Mouse (Mus musculus) MEL (cell line): Measurements from ENCODE around the gene Thap3. TPM values are rescaled to one million over a fixed set of nuclear protein-coding genes. Genes with fewer than 3 reads are reported as not detected.

Source experiments
- DNase-seq: peaks from one replicate; pipeline ENCODE4 v3.0.0; 2011; ENCODE audit warnings: low read depth, low spot score
- H3K27ac ChIP-seq: 2 replicates; pipeline ENCODE4 v1.5.1; 2012; ENCODE audit warnings: low read depth, mild to moderate bottlenecking, control low read depth, low read length, moderate library complexity; ENCODE audit not compliant: control insufficient read depth
- H3K27me3 ChIP-seq, 2 experiments: fragments of 150-350 bp in 1 of 2; sonication (generic) in 1 of 2; 2 replicates each; pipeline ENCODE4 v1.6.1; 2012; ENCODE audit warnings: low read length in 2 of 2, mild to moderate bottlenecking in 2 of 2, improper control_type of control experiment in 1 of 2, moderate library complexity in 1 of 2; ENCODE audit not compliant: insufficient read depth in 2 of 2, control insufficient read depth in 1 of 2
- H3K36me3 ChIP-seq, 2 experiments: 2 replicates each; pipeline ENCODE4 v1.6.1; 2012 to 2014; ENCODE audit warnings: low read length in 2 of 2, improper control_type of control experiment in 1 of 2, inconsistent platforms in 1 of 2, mild to moderate bottlenecking in 1 of 2; ENCODE audit not compliant: insufficient read depth in 2 of 2, control insufficient read depth in 1 of 2
- H3K4me1 ChIP-seq, 2 experiments: fragments of 150-350 bp in 1 of 2; sonication (generic) in 1 of 2; 2 replicates each; pipeline ENCODE4 v1.6.1; 2012; ENCODE audit warnings: low read length in 2 of 2, improper control_type of control experiment in 1 of 2, mild to moderate bottlenecking in 1 of 2; ENCODE audit not compliant: insufficient read depth in 2 of 2, control insufficient read depth in 1 of 2
- H3K4me3 ChIP-seq, 2 experiments: fragments of 150-350 bp in 1 of 2; sonication (generic) in 1 of 2; 2 replicates each; pipeline ENCODE4 v1.5.1; 2012; ENCODE audit warnings: low read depth in 2 of 2, low read length in 2 of 2, mild to moderate bottlenecking in 2 of 2, moderate library complexity in 2 of 2, control low read depth in 1 of 2, improper control_type of control experiment in 1 of 2; ENCODE audit not compliant: control insufficient read depth in 1 of 2, insufficient read depth in 1 of 2
- H3K79me2 ChIP-seq: 2 replicates; pipeline ENCODE4 v1.6.1; 2012; ENCODE audit warnings: mild to moderate bottlenecking, low read length, moderate library complexity; ENCODE audit not compliant: control insufficient read depth, poor library complexity, insufficient read depth
- H3K9ac ChIP-seq: 2 replicates; pipeline ENCODE4 v1.6.1; 2012; ENCODE audit warnings: low read depth, mild to moderate bottlenecking, control low read depth, low read length, moderate library complexity; ENCODE audit not compliant: control insufficient read depth, poor library complexity, severe bottlenecking
- H3K9me3 ChIP-seq: fragments of 150-350 bp; sonication (generic); replicated peaks from 2 replicates; pipeline ENCODE4 v1.6.1; 2012; ENCODE audit warnings: mild to moderate bottlenecking, low read length, improper control_type of control experiment, moderate library complexity; ENCODE audit not compliant: insufficient read depth
- CHD1 ChIP-seq: IDR thresholded peaks from 2 replicates; pipeline ENCODE4 v1.6.1; 2012; ENCODE audit warnings: low read depth, mild to moderate bottlenecking, inconsistent platforms, low read length, improper control_type of control experiment
- CHD2 ChIP-seq: IDR thresholded peaks from 2 replicates; pipeline ENCODE4 v1.6.1; 2011; ENCODE audit warnings: low read length, improper control_type of control experiment
- CTCF ChIP-seq, 3 experiments: IDR thresholded peaks in 2 of 3; conservative IDR thresholded peaks in 1 of 3; 2 replicates each; pipeline ENCODE4 v1.5.1; 2011 to 2012; ENCODE audit warnings: low read length in 3 of 3, low read depth in 2 of 3, mild to moderate bottlenecking in 2 of 3, improper control_type of control experiment in 1 of 3, inconsistent platforms in 1 of 3, mixed read lengths in 1 of 3, moderate library complexity in 1 of 3; ENCODE audit not compliant: control insufficient read depth in 1 of 3, insufficient read depth in 1 of 3, poor library complexity in 1 of 3, severe bottlenecking in 1 of 3
- E2F4 ChIP-seq: IDR thresholded peaks from 2 replicates; pipeline ENCODE4 v1.6.1; 2011; ENCODE audit warnings: low read depth, low read length, improper control_type of control experiment, borderline replicate concordance
- EP300 ChIP-seq, 2 experiments: IDR thresholded peaks; 2 replicates each; pipeline ENCODE4 v1.6.1; 2011; ENCODE audit warnings: improper control_type of control experiment in 2 of 2, low read length in 2 of 2, low read depth in 1 of 2, mild to moderate bottlenecking in 1 of 2
- ETS1 ChIP-seq: IDR thresholded peaks from 2 replicates; pipeline ENCODE4 v1.6.1; 2012; ENCODE audit warnings: low read depth, mild to moderate bottlenecking, inconsistent platforms, low read length, improper control_type of control experiment, moderate library complexity
- GATA1 ChIP-seq: IDR thresholded peaks from 2 replicates; pipeline ENCODE4 v1.6.1; 2011; ENCODE audit warnings: low read depth, low read length, improper control_type of control experiment
- HCFC1 ChIP-seq: IDR thresholded peaks from 2 replicates; pipeline ENCODE4 v1.6.1; 2012; ENCODE audit warnings: low read depth, mild to moderate bottlenecking, inconsistent platforms, low read length, improper control_type of control experiment, moderate library complexity
- MAX ChIP-seq: IDR thresholded peaks from 2 replicates; pipeline ENCODE4 v1.6.1; 2011; ENCODE audit warnings: low read length, improper control_type of control experiment
- MEF2A ChIP-seq: IDR thresholded peaks from 2 replicates; pipeline ENCODE4 v1.6.1; 2014; ENCODE audit warnings: low read depth, mild to moderate bottlenecking, inconsistent platforms, low read length, improper control_type of control experiment; ENCODE audit not compliant: poor library complexity, insufficient replicate concordance, severe bottlenecking; ENCODE audit errors: extremely low read depth
- MXI1 ChIP-seq: IDR thresholded peaks from 2 replicates; pipeline ENCODE4 v1.6.1; 2011; ENCODE audit warnings: mild to moderate bottlenecking, low read depth, low read length, improper control_type of control experiment
- MYC ChIP-seq: IDR thresholded peaks from 2 replicates; pipeline ENCODE4 v1.6.1; 2011; ENCODE audit warnings: low read depth, mild to moderate bottlenecking, low read length, improper control_type of control experiment, moderate library complexity
- NELFE ChIP-seq: IDR thresholded peaks from 2 replicates; pipeline ENCODE4 v1.6.1; 2011; ENCODE audit warnings: low read depth, low read length, improper control_type of control experiment
- NRF1 ChIP-seq: IDR thresholded peaks from 2 replicates; pipeline ENCODE4 v1.6.1; 2014; ENCODE audit warnings: low read depth, mild to moderate bottlenecking, inconsistent platforms, low read length, improper control_type of control experiment, moderate library complexity; ENCODE audit not compliant: poor library complexity, insufficient read depth, severe bottlenecking
- POLR2AphosphoS2 ChIP-seq: IDR thresholded peaks from 2 replicates; pipeline ENCODE4 v1.6.1; 2011; ENCODE audit warnings: low read length, improper control_type of control experiment
- POLR2AphosphoS5 ChIP-seq: IDR thresholded peaks from 2 replicates; pipeline ENCODE4 v1.6.1; 2012; ENCODE audit warnings: low read depth, borderline replicate concordance, mild to moderate bottlenecking, inconsistent platforms, low read length, moderate library complexity, mixed read lengths
- RAD21 ChIP-seq: IDR thresholded peaks from 2 replicates; pipeline ENCODE4 v1.6.1; 2011; ENCODE audit warnings: mild to moderate bottlenecking, low read depth, low read length, improper control_type of control experiment
- RCOR1 ChIP-seq: IDR thresholded peaks from 2 replicates; pipeline ENCODE4 v1.6.1; 2012; ENCODE audit warnings: low read depth, mild to moderate bottlenecking, inconsistent platforms, low read length, improper control_type of control experiment
- SMC3 ChIP-seq: IDR thresholded peaks from 2 replicates; pipeline ENCODE4 v1.6.1; 2011; ENCODE audit warnings: low read depth, low read length, improper control_type of control experiment
- TAL1 ChIP-seq: IDR thresholded peaks from 2 replicates; pipeline ENCODE4 v1.6.1; 2012; ENCODE audit warnings: mild to moderate bottlenecking, inconsistent platforms, low read length, moderate library complexity, mixed read lengths
- TBP ChIP-seq: IDR thresholded peaks from 2 replicates; pipeline ENCODE4 v1.8.0; 2011; ENCODE audit warnings: low read depth, low read length, improper control_type of control experiment
- TCF12 ChIP-seq: IDR thresholded peaks from 2 replicates; pipeline ENCODE4 v1.6.1; 2014; ENCODE audit warnings: low read depth, mild to moderate bottlenecking, inconsistent platforms, low read length, improper control_type of control experiment, moderate library complexity
- UBTF ChIP-seq: IDR thresholded peaks from 2 replicates; pipeline ENCODE4 v1.6.1; 2012; ENCODE audit warnings: low read depth, mild to moderate bottlenecking, inconsistent platforms, low read length, improper control_type of control experiment, moderate library complexity, borderline replicate concordance; ENCODE audit not compliant: insufficient read depth
- USF1 ChIP-seq: IDR thresholded peaks from 2 replicates; pipeline ENCODE4 v1.6.1; 2014; ENCODE audit warnings: low read depth, mild to moderate bottlenecking, inconsistent platforms, low read length, improper control_type of control experiment, moderate library complexity
- ZC3H11A ChIP-seq: IDR thresholded peaks from 2 replicates; pipeline ENCODE4 v1.6.1; 2012; ENCODE audit warnings: low read depth, mild to moderate bottlenecking, inconsistent platforms, low read length, improper control_type of control experiment
- polyA plus RNA-seq, 2 experiments: library from polyadenylated mRNA; stranded (reverse) in 1 of 2; unstranded in 1 of 2; fragments of >175 nt in 1 of 2; fragments of >200 nt in 1 of 2; gene quantifications; 2 replicates each; pipeline versions ENCODE4 v1.2.1 to v1.2.4; 2012; ENCODE audit warnings: low replicate concordance in 2 of 2, low read depth in 1 of 2; ENCODE audit not compliant: insufficient read length in 2 of 2, insufficient read depth in 1 of 2, missing spikeins in 1 of 2
- total RNA-seq: library from RNA; depleted of rRNA; stranded (reverse); fragments of 300-350 nt; gene quantifications from 2 replicates; pipeline ENCODE4 v1.2.3, GENCODE M21; 2012

The Thap3 gene
- total and polyA plus RNA-seq, 3 experiments, result 13.7 to 17.2 TPM; not detected in 1

DNA sequence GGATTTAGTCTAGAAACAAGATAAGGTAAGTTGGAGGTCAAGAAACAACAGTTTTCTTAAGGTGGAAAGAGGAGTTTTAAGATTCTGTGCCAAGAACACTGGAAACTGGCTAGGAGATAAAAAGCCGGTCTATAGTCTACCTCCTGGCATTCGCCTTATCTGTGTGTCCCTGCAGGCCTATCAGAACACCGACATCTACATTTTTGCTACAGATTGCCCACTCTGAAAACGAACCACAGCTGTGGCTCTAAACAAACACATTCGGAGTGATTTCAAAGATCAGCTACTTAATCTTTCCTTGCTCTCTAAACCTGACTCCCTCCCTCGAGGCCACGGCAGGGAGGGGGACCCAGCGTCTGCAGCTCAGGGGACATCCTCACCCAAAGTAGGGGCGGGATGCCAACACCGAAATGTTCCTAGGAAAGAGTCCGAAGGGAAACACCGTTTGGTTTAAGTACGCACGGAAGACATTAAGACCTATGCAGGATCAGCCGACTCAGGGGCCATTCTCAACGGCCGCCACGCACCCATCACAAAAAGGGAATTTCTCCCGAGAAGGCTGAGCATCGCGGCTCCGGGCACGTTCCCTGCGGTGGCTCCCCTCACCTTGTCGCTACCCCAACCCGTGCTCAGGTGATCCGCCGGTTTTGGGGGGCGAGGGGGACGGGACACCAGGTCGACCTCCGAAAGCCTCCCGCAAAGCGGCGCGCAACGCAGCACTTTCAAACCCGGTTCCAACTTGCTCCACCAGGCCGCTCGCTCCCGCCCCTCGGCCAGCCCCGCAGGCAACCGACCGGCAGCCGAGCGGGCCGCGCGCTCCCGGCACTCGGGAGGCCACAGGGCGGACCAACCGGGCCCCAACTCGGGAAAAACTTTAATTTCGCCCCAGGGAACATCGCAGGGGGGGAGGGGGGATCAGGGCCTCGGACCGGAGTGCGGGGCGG, 5.7 kb upstream of the Thap3 start (continued):
- no peak for TF ChIP-seq NRF1
- TF ChIP-seq RCOR1, result peak; percentile 99
- TF ChIP-seq EP300 (IDR thresholded peaks at IDR 0.05; ENCODE audit: low read depth in 1 of 2, low read length in 2 of 2), result peak; percentile 85 to 93
- TF ChIP-seq E2F4, result no peak

DNA sequence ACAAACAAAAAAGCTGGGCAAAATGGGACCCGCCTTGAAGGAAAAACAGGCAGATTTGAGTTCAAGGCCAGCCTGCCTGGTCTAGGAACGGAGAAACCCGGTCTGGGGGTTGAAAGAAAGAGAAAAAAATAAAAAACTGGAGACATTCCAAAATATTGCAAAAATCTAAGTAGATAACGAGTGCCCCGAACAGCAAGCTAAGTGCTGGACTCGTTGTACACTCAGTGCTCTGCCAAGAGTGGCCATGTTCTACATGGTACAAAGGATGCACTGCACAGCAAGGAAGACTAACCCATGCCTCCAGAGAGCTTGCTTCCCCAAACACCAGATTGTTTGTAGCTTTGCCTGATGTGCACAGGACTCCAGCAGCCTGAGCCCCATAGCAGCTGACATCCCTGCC, 4.2 kb upstream of the Thap3 start:
- Histone ChIP-seq H3K4me3 (no peak overlapping the region), H3K79me2 (peaks cover 12% of the 10 kb centered on the region; the same call in 1 of the 2 replicates), H3K9me3 (no peaks in the 10 kb centered on the region), H3K4me1 (peaks cover 5 to 20% of the 10 kb centered on the region in 2 experiments), H3K27ac (no peak overlapping the region), H3K36me3 (peaks cover 0 to 14% of the 10 kb centered on the region in 2 experiments; a peak in 2 of 4 replicates), H3K9ac (no peak overlapping the region), H3K27me3 (no peaks in the 10 kb centered on the region)
- no peak for DNase-seq
- no peak for TF ChIP-seq NRF1
- no peak for TF ChIP-seq E2F4
- no peak for TF ChIP-seq POLR2AphosphoS2
- TF ChIP-seq ETS1, result no peak
- TF ChIP-seq USF1, result no peak
- TF ChIP-seq SMC3, result no peak
- no peak for TF ChIP-seq HCFC1
- TF ChIP-seq MYC, result no peak
- TF ChIP-seq CTCF (IDR thresholded peaks at IDR 0.05 in 2 of 3, conservative IDR thresholded peaks at IDR 0.05 in 1 of 3; ENCODE audit: control insufficient read depth in 1 of 3, insufficient read depth in 1 of 3, low read depth in 2 of 3, low read length in 3 of 3, poor library complexity in 1 of 3, severe bottlenecking in 1 of 3), result no peak
- TF ChIP-seq ZC3H11A, result no peak
- TF ChIP-seq MEF2A, result no peak
- TF ChIP-seq EP300 (IDR thresholded peaks at IDR 0.05; ENCODE audit: low read depth in 1 of 2, low read length in 2 of 2), result no peak
- TF ChIP-seq CHD2, result no peak
- TF ChIP-seq NELFE, result no peak

DNA sequence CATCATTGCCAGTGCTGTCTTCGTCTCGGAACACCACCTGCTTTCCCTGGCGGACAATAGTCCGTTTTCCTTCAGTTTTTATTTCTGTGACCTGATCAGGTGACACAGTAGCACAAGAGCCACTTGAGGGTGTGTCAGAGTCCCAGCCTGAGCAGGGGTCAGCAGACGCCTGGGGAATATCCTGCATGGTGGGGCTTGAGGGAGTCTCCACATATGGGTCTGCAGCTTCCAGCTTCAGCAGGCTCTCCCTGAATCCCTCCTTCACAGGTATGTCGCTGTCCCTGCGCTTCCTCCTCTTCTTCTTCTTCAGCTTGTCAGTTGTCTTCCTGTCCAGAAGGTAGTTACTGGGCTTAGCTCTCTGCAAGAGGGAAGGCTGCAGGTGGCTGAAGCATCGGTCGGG, 3.3 kb upstream of the Thap3 start:
- peaks cover 5 to 11% of the 10 kb centered on the region in 2 experiments for H3K4me1 ChIP-seq

More for the DNA sequence above, 3.3 kb upstream of the Thap3 start:
- H3K4me3 ChIP-seq, result no peak overlapping the region
- H3K79me2 ChIP-seq, result peaks cover 13% of the 10 kb centered on the region; the same call in 1 of the 2 replicates
- TF ChIP-seq UBTF (no peak), MAX (no peak), CTCF (IDR thresholded peaks at IDR 0.05 in 2 of 3, conservative IDR thresholded peaks at IDR 0.05 in 1 of 3; ENCODE audit: control insufficient read depth in 1 of 3, insufficient read depth in 1 of 3, low read depth in 2 of 3, low read length in 3 of 3, poor library complexity in 1 of 3, severe bottlenecking in 1 of 3) (no peak), POLR2AphosphoS5 (no peak), EP300 (IDR thresholded peaks at IDR 0.05; ENCODE audit: low read depth in 1 of 2, low read length in 2 of 2) (no peak), TAL1 (no peak), TCF12 (no peak), GATA1 (no peak), CHD1 (no peak), RAD21 (no peak), CHD2 (no peak), NRF1 (no peak), MYC (no peak), TBP (no peak), MXI1 (no peak)
- no peak for DNase-seq
- no peak overlapping the region for H3K9ac ChIP-seq
- H3K27ac ChIP-seq, result no peak overlapping the region
- no peaks in the 10 kb centered on the region for H3K9me3 ChIP-seq
- H3K27me3 ChIP-seq, result no peaks in the 10 kb centered on the region
- H3K36me3 ChIP-seq, result peaks cover 0 to 9% of the 10 kb centered on the region in 2 experiments; a peak in 2 of 4 replicates
